Mouse (Mus musculus) forelimb bud, embryonic 11.5 days (tissue): ENCODE results near the gene Plxnc1.

Experiments used
- DNase-seq: peaks from one replicate; pipeline ENCODE4 v3.0.0-alpha.2; 2012; ENCODE audit warnings: low read depth, low spot score

Plxnc1 gene

GRCm38 (mm10) chr10:94741459-94741858, 203.2 kb downstream of the Plxnc1 start:
- DNase-seq: no peak
